Mouse (Mus musculus) lung, adult 2 months (tissue): ENCODE measurements around the gene Vav3.

Experiments used
- CTCF ChIP-seq: fragments of 200-500 bp; IDR thresholded peaks from 2 replicates; pipeline ENCODE4 v1.5.1; 2011; ENCODE audit warnings: mild to moderate bottlenecking, low read length, control low read depth; ENCODE audit not compliant: insufficient read depth
- POLR2A ChIP-seq: fragments of 200-500 bp; IDR thresholded peaks from 2 replicates; pipeline ENCODE4 v1.6.1; 2011; ENCODE audit warnings: low read depth, mild to moderate bottlenecking, control low read depth, low read length, borderline replicate concordance; ENCODE audit errors: extremely low read depth

- TF ChIP-seq POLR2A (no peak), CTCF (no peak)
Measured at GRCm38 (mm10) chr3:109600699-109601451, 260.4 kb downstream of the Vav3 start.
